Mouse (Mus musculus): ENCODE measurements at regions not wholly inside any gene's neighbourhood (a gene's known extent, or its start where the extent isn't known, plus 50 kb on each side); places are given as distances from the start of the nearest gene placed in this dataset.
"Not testable (repeated sequence)": the region's sequence is repeated elsewhere in the genome, so short reads cannot be mapped to it uniquely, and the experiment has no call there.

GRCm38 (mm10) chr5:78075203-78075602 lies 667.4 kb upstream of the Igfbp7 start:
- TF ChIP-seq CTCF (IDR thresholded peaks at IDR 0.05; ENCODE audit: low read depth, low read length) (no peak), POLR2A (IDR thresholded peaks at IDR 0.05; ENCODE audit: borderline replicate concordance, low read depth, low read length) (no peak)
- H3K27ac ChIP-seq (ENCODE audit: insufficient read depth, low read depth, low read length): no peak overlapping the region
- H3K4me1 ChIP-seq (ENCODE audit: control insufficient read depth, insufficient read depth, low read length): no peaks in the 10 kb centered on the region
- no peak overlapping the region for H3K4me3 ChIP-seq (ENCODE audit: insufficient read depth, low read length)

GRCm38 (mm10) chr5:78032554-78033250 lies 624.9 kb upstream of the Igfbp7 start:
- H3K4me1 ChIP-seq (ENCODE audit: control insufficient read depth, insufficient read depth, low read length): no peaks in the 10 kb centered on the region
- H3K4me3 ChIP-seq (ENCODE audit: insufficient read depth, low read length): no peak overlapping the region
- H3K27ac ChIP-seq (ENCODE audit: insufficient read depth, low read depth, low read length): no peak overlapping the region
- TF ChIP-seq CTCF (IDR thresholded peaks at IDR 0.05; ENCODE audit: low read depth, low read length) (no peak), POLR2A (IDR thresholded peaks at IDR 0.05; ENCODE audit: borderline replicate concordance, low read depth, low read length) (no peak)

GRCm38 (mm10) chr5:78017523-78017922 lies 609.7 kb upstream of the Igfbp7 start:
- no peak for TF ChIP-seq CTCF (IDR thresholded peaks at IDR 0.05; ENCODE audit: low read depth, low read length)
- TF ChIP-seq POLR2A (IDR thresholded peaks at IDR 0.05; ENCODE audit: borderline replicate concordance, low read depth, low read length): no peak
- Histone ChIP-seq H3K4me1 (ENCODE audit: control insufficient read depth, insufficient read depth, low read length) (no peaks in the 10 kb centered on the region), H3K4me3 (ENCODE audit: insufficient read depth, low read length) (no peak overlapping the region), H3K27ac (ENCODE audit: insufficient read depth, low read depth, low read length) (no peak overlapping the region)

- Histone ChIP-seq H3K27ac (ENCODE audit: insufficient read depth, low read depth, low read length) (no peak overlapping the region), H3K4me3 (ENCODE audit: insufficient read depth, low read length) (no peak overlapping the region), H3K4me1 (ENCODE audit: control insufficient read depth, insufficient read depth, low read length) (no peaks in the 10 kb centered on the region)
- no peak for TF ChIP-seq POLR2A (IDR thresholded peaks at IDR 0.05; ENCODE audit: borderline replicate concordance, low read depth, low read length)
- TF ChIP-seq CTCF (IDR thresholded peaks at IDR 0.05; ENCODE audit: low read depth, low read length): no peak
Observed at GRCm38 (mm10) chr5:77986449-77987047, 578.7 kb upstream of the Igfbp7 start.

GRCm38 (mm10) chr5:77985269-77985668 lies 577.4 kb upstream of the Igfbp7 start:
- Histone ChIP-seq H3K4me3 (ENCODE audit: insufficient read depth, low read length) (no peak overlapping the region), H3K4me1 (ENCODE audit: control insufficient read depth, insufficient read depth, low read length) (no peaks in the 10 kb centered on the region), H3K27ac (ENCODE audit: insufficient read depth, low read depth, low read length) (no peak overlapping the region)
- TF ChIP-seq CTCF (IDR thresholded peaks at IDR 0.05; ENCODE audit: low read depth, low read length): no peak
- TF ChIP-seq POLR2A (IDR thresholded peaks at IDR 0.05; ENCODE audit: borderline replicate concordance, low read depth, low read length): no peak

GRCm38 (mm10) chr5:77940021-77940420 lies 532.2 kb upstream of the Igfbp7 start:
- H3K4me3 ChIP-seq (ENCODE audit: insufficient read depth, low read length); H3K27ac ChIP-seq (ENCODE audit: insufficient read depth, low read depth, low read length); H3K4me1 ChIP-seq (ENCODE audit: control insufficient read depth, insufficient read depth, low read length): not testable (repeated sequence)

- H3K27ac ChIP-seq (ENCODE audit: insufficient read depth, low read depth, low read length): no peak overlapping the region
- no peak overlapping the region for H3K4me3 ChIP-seq (ENCODE audit: insufficient read depth, low read length)
- TF ChIP-seq POLR2A (IDR thresholded peaks at IDR 0.05; ENCODE audit: borderline replicate concordance, low read depth, low read length): no peak
- no peak for TF ChIP-seq CTCF (IDR thresholded peaks at IDR 0.05; ENCODE audit: low read depth, low read length)
- H3K4me1 ChIP-seq (ENCODE audit: control insufficient read depth, insufficient read depth, low read length): no peaks in the 10 kb centered on the region
Observed at GRCm38 (mm10) chr5:77931874-77932273, 524.0 kb upstream of the Igfbp7 start.

- no peak for TF ChIP-seq CTCF (IDR thresholded peaks at IDR 0.05; ENCODE audit: low read depth, low read length)
- no peak for TF ChIP-seq POLR2A (IDR thresholded peaks at IDR 0.05; ENCODE audit: borderline replicate concordance, low read depth, low read length)
- no peak overlapping the region for H3K4me3 ChIP-seq (ENCODE audit: insufficient read depth, low read length)
- H3K4me1 ChIP-seq (ENCODE audit: control insufficient read depth, insufficient read depth, low read length): no peaks in the 10 kb centered on the region
- no peak overlapping the region for H3K27ac ChIP-seq (ENCODE audit: insufficient read depth, low read depth, low read length)
Observed at GRCm38 (mm10) chr5:77921186-77921585, 513.3 kb upstream of the Igfbp7 start.

- no peak overlapping the region for H3K27ac ChIP-seq (ENCODE audit: insufficient read depth, low read depth, low read length)
- TF ChIP-seq CTCF (IDR thresholded peaks at IDR 0.05; ENCODE audit: low read depth, low read length) (no peak), POLR2A (IDR thresholded peaks at IDR 0.05; ENCODE audit: borderline replicate concordance, low read depth, low read length) (no peak)
- no peaks in the 10 kb centered on the region for H3K4me1 ChIP-seq (ENCODE audit: control insufficient read depth, insufficient read depth, low read length)
- H3K4me3 ChIP-seq (ENCODE audit: insufficient read depth, low read length): no peak overlapping the region
Observed at GRCm38 (mm10) chr5:77917086-77917676, 509.3 kb upstream of the Igfbp7 start.

- no peak for TF ChIP-seq CTCF (IDR thresholded peaks at IDR 0.05; ENCODE audit: low read depth, low read length)
- no peak for TF ChIP-seq POLR2A (IDR thresholded peaks at IDR 0.05; ENCODE audit: borderline replicate concordance, low read depth, low read length)
- H3K4me1 ChIP-seq (ENCODE audit: control insufficient read depth, insufficient read depth, low read length): no peaks in the 10 kb centered on the region
- no peak overlapping the region for H3K4me3 ChIP-seq (ENCODE audit: insufficient read depth, low read length)
- H3K27ac ChIP-seq (ENCODE audit: insufficient read depth, low read depth, low read length): no peak overlapping the region
Observed at GRCm38 (mm10) chr5:77916375-77916774, 508.5 kb upstream of the Igfbp7 start.
